Mouse (Mus musculus): Measurements from ENCODE around the gene Ppp1r1a. TPM values are rescaled to one million over a fixed set of nuclear protein-coding genes. Genes with fewer than 3 reads are reported as not detected.

Ppp1r1a gene
- polyA plus RNA-seq, 1 experiment, result 19.9 TPM

DNA sequence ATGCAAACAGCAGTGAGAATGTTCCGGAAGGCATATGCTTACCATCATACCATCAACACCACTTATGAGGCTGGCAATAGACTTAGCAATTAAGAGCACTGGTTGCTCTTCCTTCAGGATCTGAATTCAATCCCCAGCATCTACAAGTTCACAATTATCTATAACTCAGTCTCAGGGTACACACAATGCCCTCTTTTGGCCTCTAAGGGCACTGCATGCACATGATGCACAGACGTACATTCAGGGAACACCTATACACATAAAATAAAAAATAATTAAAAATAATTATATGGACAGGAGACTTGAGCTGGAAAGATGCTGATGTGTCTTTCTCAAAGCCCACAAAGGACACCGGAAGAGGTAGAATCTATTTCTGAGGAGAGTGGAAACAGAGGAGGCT, 10.2 kb upstream of the Ppp1r1a start:
- no peak overlapping the region for H3K9ac ChIP-seq (ENCODE audit: low read depth, poor library complexity, severe bottlenecking)
- no peaks in the 10 kb centered on the region; the same call in 1 of the 2 replicates for H3K27me3 ChIP-seq (ENCODE audit: control insufficient read depth, insufficient read depth, low read length, poor library complexity, severe bottlenecking)
- peaks cover 3% of the 10 kb centered on the region; the same call in 1 of the 2 replicates for H3K9me3 ChIP-seq (replicated peaks; ENCODE audit: control insufficient read depth, insufficient read depth, low read length, poor library complexity, severe bottlenecking)
- no peaks in the 10 kb centered on the region for H3K36me3 ChIP-seq (ENCODE audit: control insufficient read depth, insufficient read depth, low read length, poor library complexity, severe bottlenecking)
- no peaks in the 10 kb centered on the region for H3K4me1 ChIP-seq (ENCODE audit: control insufficient read depth, insufficient read depth, low read length)
- no peak for TF ChIP-seq CTCF (IDR thresholded peaks at IDR 0.05; ENCODE audit: low read depth, low read length)
- no peak for TF ChIP-seq EP300 (IDR thresholded peaks at IDR 0.05; ENCODE audit: insufficient read depth, low read depth, low read length)
- TF ChIP-seq POLR2A (IDR thresholded peaks at IDR 0.05; ENCODE audit: insufficient read depth, low read length), result no peak
- H3K4me3 ChIP-seq (ENCODE audit: low read depth, low read length), result no peak overlapping the region
- no peak overlapping the region for H3K27ac ChIP-seq (ENCODE audit: insufficient read depth, low read length)

GRCm38 (mm10) chr15:103542526-103542925, 4.7 kb upstream of the Ppp1r1a start:
- Histone ChIP-seq H3K36me3 (ENCODE audit: control insufficient read depth, insufficient read depth, low read length, poor library complexity, severe bottlenecking) (no peaks in the 10 kb centered on the region), H3K27me3 (ENCODE audit: control insufficient read depth, insufficient read depth, low read length, poor library complexity, severe bottlenecking) (no peaks in the 10 kb centered on the region), H3K27ac (ENCODE audit: insufficient read depth, low read length) (no peak overlapping the region), H3K9me3 (replicated peaks; ENCODE audit: control insufficient read depth, insufficient read depth, low read length, poor library complexity, severe bottlenecking) (no peaks in the 10 kb centered on the region), H3K4me1 (ENCODE audit: control insufficient read depth, insufficient read depth, low read length) (no peaks in the 10 kb centered on the region), H3K9ac (ENCODE audit: low read depth, poor library complexity, severe bottlenecking) (no peak overlapping the region), H3K4me3 (ENCODE audit: low read depth, low read length) (no peak overlapping the region)
- TF ChIP-seq EP300 (IDR thresholded peaks at IDR 0.05; ENCODE audit: insufficient read depth, low read depth, low read length) (no peak), CTCF (IDR thresholded peaks at IDR 0.05; ENCODE audit: low read depth, low read length) (no peak), POLR2A (IDR thresholded peaks at IDR 0.05; ENCODE audit: insufficient read depth, low read length) (no peak)

GRCm38 (mm10) chr15:103540646-103541045, 2.8 kb upstream of the Ppp1r1a start:
- H3K27me3 ChIP-seq (ENCODE audit: control insufficient read depth, insufficient read depth, low read length, poor library complexity, severe bottlenecking), result no peaks in the 10 kb centered on the region
- H3K27ac ChIP-seq (ENCODE audit: insufficient read depth, low read length), result no peak overlapping the region
- H3K4me1 ChIP-seq (ENCODE audit: control insufficient read depth, insufficient read depth, low read length), result no peaks in the 10 kb centered on the region
- H3K9me3 ChIP-seq (replicated peaks; ENCODE audit: control insufficient read depth, insufficient read depth, low read length, poor library complexity, severe bottlenecking), result no peaks in the 10 kb centered on the region
- no peaks in the 10 kb centered on the region for H3K36me3 ChIP-seq (ENCODE audit: control insufficient read depth, insufficient read depth, low read length, poor library complexity, severe bottlenecking)
- H3K4me3 ChIP-seq (ENCODE audit: low read depth, low read length), result no peak overlapping the region
- no peak overlapping the region for H3K9ac ChIP-seq (ENCODE audit: low read depth, poor library complexity, severe bottlenecking)
- TF ChIP-seq EP300 (IDR thresholded peaks at IDR 0.05; ENCODE audit: insufficient read depth, low read depth, low read length) (no peak), CTCF (IDR thresholded peaks at IDR 0.05; ENCODE audit: low read depth, low read length) (no peak), POLR2A (IDR thresholded peaks at IDR 0.05; ENCODE audit: insufficient read depth, low read length) (no peak)

- Histone ChIP-seq H3K9me3 (replicated peaks; ENCODE audit: control insufficient read depth, insufficient read depth, low read length, poor library complexity, severe bottlenecking) (no peaks in the 10 kb centered on the region), H3K27ac (ENCODE audit: insufficient read depth, low read length) (no peak overlapping the region), H3K4me1 (ENCODE audit: control insufficient read depth, insufficient read depth, low read length) (no peaks in the 10 kb centered on the region), H3K36me3 (ENCODE audit: control insufficient read depth, insufficient read depth, low read length, poor library complexity, severe bottlenecking) (no peaks in the 10 kb centered on the region), H3K4me3 (ENCODE audit: low read depth, low read length) (no peak overlapping the region), H3K27me3 (ENCODE audit: control insufficient read depth, insufficient read depth, low read length, poor library complexity, severe bottlenecking) (no peaks in the 10 kb centered on the region), H3K9ac (ENCODE audit: low read depth, poor library complexity, severe bottlenecking) (no peak overlapping the region)
- TF ChIP-seq EP300 (IDR thresholded peaks at IDR 0.05; ENCODE audit: insufficient read depth, low read depth, low read length) (no peak), POLR2A (IDR thresholded peaks at IDR 0.05; ENCODE audit: insufficient read depth, low read length) (no peak), CTCF (IDR thresholded peaks at IDR 0.05; ENCODE audit: low read depth, low read length) (no peak)
Observed at GRCm38 (mm10) chr15:103539259-103539658, 1.5 kb upstream of the Ppp1r1a start.

DNA sequence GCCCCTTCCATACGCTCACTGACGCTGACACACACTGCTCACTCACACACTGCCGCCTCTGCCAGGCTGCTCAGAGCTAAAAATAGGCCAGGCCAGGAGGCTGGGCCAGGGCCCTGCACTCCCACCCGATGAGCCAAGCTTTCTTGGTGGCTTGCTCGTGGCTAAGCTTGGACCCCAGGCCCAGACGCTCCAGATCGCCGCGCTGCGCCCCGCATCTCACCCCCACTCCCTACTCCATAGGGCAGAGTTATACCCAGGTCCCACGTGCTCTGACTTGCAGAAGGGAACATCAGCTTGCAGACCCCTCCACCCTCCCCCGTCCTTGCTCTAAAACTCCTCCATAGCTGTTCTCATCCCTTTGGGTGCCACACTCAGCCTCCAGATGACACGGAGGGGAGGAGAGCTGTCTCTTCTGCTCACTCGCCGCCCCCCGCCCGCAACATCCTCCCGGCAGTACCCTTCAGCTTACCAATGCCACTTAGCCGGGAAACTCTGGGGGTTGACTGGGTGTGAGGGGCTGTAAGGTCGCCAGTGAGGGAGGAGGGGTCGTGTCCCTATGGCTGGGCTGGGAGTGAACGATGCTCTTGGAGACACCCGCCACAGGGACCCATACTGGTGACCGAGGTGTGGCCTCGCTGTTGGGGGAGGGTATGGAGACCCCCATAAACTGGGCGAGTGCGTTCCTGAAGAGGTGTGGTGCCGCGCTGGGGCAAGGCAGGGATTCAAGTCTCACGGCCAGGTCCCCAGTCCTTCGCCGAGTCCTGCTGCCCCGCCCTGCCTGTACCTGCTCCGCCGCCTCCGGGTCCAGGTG, 587 bp downstream of the Ppp1r1a start:
- Histone ChIP-seq H3K4me1 (ENCODE audit: control insufficient read depth, insufficient read depth, low read length) (no peaks in the 10 kb centered on the region), H3K27me3 (ENCODE audit: control insufficient read depth, insufficient read depth, low read length, poor library complexity, severe bottlenecking) (no peaks in the 10 kb centered on the region), H3K9ac (ENCODE audit: low read depth, poor library complexity, severe bottlenecking) (peak overlapping the region; percentile 50), H3K9me3 (replicated peaks; ENCODE audit: control insufficient read depth, insufficient read depth, low read length, poor library complexity, severe bottlenecking) (no peaks in the 10 kb centered on the region), H3K27ac (ENCODE audit: insufficient read depth, low read length) (no peak overlapping the region), H3K4me3 (ENCODE audit: low read depth, low read length) (peak overlapping the region; percentile 71), H3K36me3 (ENCODE audit: control insufficient read depth, insufficient read depth, low read length, poor library complexity, severe bottlenecking) (no peaks in the 10 kb centered on the region)
- TF ChIP-seq POLR2A (IDR thresholded peaks at IDR 0.05; ENCODE audit: insufficient read depth, low read length) (no peak), EP300 (IDR thresholded peaks at IDR 0.05; ENCODE audit: insufficient read depth, low read depth, low read length) (no peak), CTCF (IDR thresholded peaks at IDR 0.05; ENCODE audit: low read depth, low read length) (no peak)

DNA sequence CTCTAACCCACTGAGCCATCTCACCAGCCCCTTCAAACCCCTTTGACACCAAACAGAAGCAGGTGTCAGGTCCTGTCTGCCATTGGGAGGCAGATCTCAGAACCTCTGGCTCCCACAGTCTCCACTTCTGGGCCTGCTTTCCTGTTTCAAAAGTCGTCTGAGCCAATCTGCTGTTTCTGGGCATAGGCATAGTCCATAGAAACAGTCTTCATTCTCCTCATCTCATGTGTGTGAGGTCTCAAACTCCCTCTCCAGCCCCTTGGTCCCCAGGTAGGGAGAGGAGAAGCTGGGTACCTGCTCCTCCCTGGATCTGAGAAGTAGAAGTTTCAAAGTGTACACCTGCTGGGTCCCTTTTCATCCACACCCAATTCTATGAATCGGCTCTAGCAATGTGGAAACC, 1.3 kb downstream of the Ppp1r1a start:
- no peak overlapping the region for H3K27ac ChIP-seq (ENCODE audit: insufficient read depth, low read length)
- H3K4me1 ChIP-seq (ENCODE audit: control insufficient read depth, insufficient read depth, low read length), result no peaks in the 10 kb centered on the region
- H3K36me3 ChIP-seq (ENCODE audit: control insufficient read depth, insufficient read depth, low read length, poor library complexity, severe bottlenecking), result no peaks in the 10 kb centered on the region
- H3K9ac ChIP-seq (ENCODE audit: low read depth, poor library complexity, severe bottlenecking), result peak overlapping the region; percentile 50; the same call in 1 of the 2 replicates
- H3K9me3 ChIP-seq (replicated peaks; ENCODE audit: control insufficient read depth, insufficient read depth, low read length, poor library complexity, severe bottlenecking), result no peaks in the 10 kb centered on the region
- no peaks in the 10 kb centered on the region for H3K27me3 ChIP-seq (ENCODE audit: control insufficient read depth, insufficient read depth, low read length, poor library complexity, severe bottlenecking)
- TF ChIP-seq POLR2A (IDR thresholded peaks at IDR 0.05; ENCODE audit: insufficient read depth, low read length) (no peak), CTCF (IDR thresholded peaks at IDR 0.05; ENCODE audit: low read depth, low read length) (no peak), EP300 (IDR thresholded peaks at IDR 0.05; ENCODE audit: insufficient read depth, low read depth, low read length) (no peak)
- H3K4me3 ChIP-seq (ENCODE audit: low read depth, low read length), result no peak overlapping the region

All from ES-Bruce4 (cell line).